Mouse (Mus musculus) liver, embryonic 16.5 days (tissue): Measurements from ENCODE around the gene Ipcef1. TPM values are rescaled to one million over a fixed set of nuclear protein-coding genes. Genes with fewer than 3 reads are reported as not detected.
A peak's percentile ranks its signal among the peaks of the same experiment; 100 is the strongest.

ENCODE experiments used
- ATAC-seq: fragments of 200-750 bp; cut with Nextera tagmentation; 2 replicates; pipeline ENCODE4 v1.8.0; 2017; ENCODE audit warnings: low read depth, mild to moderate bottlenecking, moderate number of reproducible peaks, moderate library complexity
- H3K27ac ChIP-seq: fragments of 300-500 bp; sonication (generic); 2 replicates; pipeline ENCODE4 v1.5.1; 2014; ENCODE audit warnings: mild to moderate bottlenecking, low read length
- H3K27me3 ChIP-seq: fragments of 300-500 bp; sonication (generic); 2 replicates; pipeline ENCODE4 v1.6.1; 2014; ENCODE audit warnings: low read depth, low read length, mixed read lengths; ENCODE audit not compliant: control insufficient read depth, insufficient read depth
- H3K36me3 ChIP-seq: fragments of 300-500 bp; sonication (generic); 2 replicates; pipeline ENCODE4 v1.6.1; 2014; ENCODE audit warnings: mild to moderate bottlenecking; ENCODE audit not compliant: control insufficient read depth, insufficient read depth
- H3K4me1 ChIP-seq: fragments of 300-500 bp; sonication (generic); 2 replicates; pipeline ENCODE4 v1.6.1; 2014; ENCODE audit warnings: low read depth, low read length, mixed read lengths; ENCODE audit not compliant: control insufficient read depth
- H3K4me2 ChIP-seq: fragments of 300-500 bp; sonication (generic); 2 replicates; pipeline ENCODE4 v1.6.1; 2014; ENCODE audit warnings: low read depth, low read length, mixed read lengths
- H3K4me3 ChIP-seq: fragments of 300-500 bp; sonication (generic); 2 replicates; pipeline ENCODE4 v1.5.1; 2014; ENCODE audit warnings: low read depth, mild to moderate bottlenecking, low read length
- H3K9ac ChIP-seq: fragments of 300-500 bp; sonication (generic); 2 replicates; pipeline ENCODE4 v1.6.1; 2014; ENCODE audit warnings: low read depth, low read length
- H3K9me3 ChIP-seq: fragments of 300-500 bp; sonication (generic); replicated peaks from 2 replicates; pipeline ENCODE4 v1.6.1; 2016; ENCODE audit warnings: low read length; ENCODE audit not compliant: control insufficient read depth
- WGBS: fragments of 180-500 bp; shearing (Covaris S2); extraction: QIAGEN DNeasy Blood & Tissue Kit; methylation state at CpG from one replicate; pipeline ENCODE4 v1.1.7; 2014; ENCODE audit not compliant: insufficient replicate concordance; 5-methylcytosine and 5-hydroxymethylcytosine counted together
- polyA plus RNA-seq: library from polyadenylated mRNA; unstranded; fragments of >200 nt; fragmentation: Nextera tagmentation; extraction: Ambion mirVana; gene quantifications from 2 replicates; pipeline ENCODE4 v1.2.1, GENCODE M21; 2015

Ipcef1 gene
- polyA plus RNA-seq, 1 experiment from 2014 or later: 0.97 TPM

DNA sequence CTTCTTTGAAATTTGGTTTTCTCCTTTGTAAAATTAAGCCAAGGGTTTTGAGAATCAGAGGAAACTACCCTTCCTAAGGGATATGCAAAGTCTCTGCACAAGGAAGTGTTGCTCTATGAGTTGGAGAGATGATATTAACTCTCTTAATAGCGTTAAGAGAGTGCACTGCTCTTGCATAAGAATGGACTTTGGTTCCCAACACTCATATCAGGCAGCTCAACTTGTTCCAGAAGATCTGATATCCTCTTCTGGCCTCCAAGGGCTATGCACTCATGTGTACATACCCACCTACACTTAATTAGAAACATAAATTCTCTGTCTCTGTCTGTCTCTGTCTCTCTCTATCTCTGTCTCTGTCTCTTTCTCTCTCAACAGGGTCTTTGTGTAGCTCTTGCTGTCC is 123.4 kb downstream of the Ipcef1 start:
- Histone ChIP-seq H3K36me3 (no peaks in the 10 kb centered on the region), H3K4me3 (no peak overlapping the region), H3K27ac (no peak overlapping the region), H3K4me1 (no peaks in the 10 kb centered on the region), H3K4me2 (no peak overlapping the region), H3K9ac (no peak overlapping the region), H3K27me3 (no peaks in the 10 kb centered on the region), H3K9me3 (no peaks in the 10 kb centered on the region)
- 29% methylated on average over 1 of the region's 1 CpGs for WGBS
- 0 out of 2 replicates have a peak, but pooled peaks have one; percentile 32 for ATAC-seq

DNA sequence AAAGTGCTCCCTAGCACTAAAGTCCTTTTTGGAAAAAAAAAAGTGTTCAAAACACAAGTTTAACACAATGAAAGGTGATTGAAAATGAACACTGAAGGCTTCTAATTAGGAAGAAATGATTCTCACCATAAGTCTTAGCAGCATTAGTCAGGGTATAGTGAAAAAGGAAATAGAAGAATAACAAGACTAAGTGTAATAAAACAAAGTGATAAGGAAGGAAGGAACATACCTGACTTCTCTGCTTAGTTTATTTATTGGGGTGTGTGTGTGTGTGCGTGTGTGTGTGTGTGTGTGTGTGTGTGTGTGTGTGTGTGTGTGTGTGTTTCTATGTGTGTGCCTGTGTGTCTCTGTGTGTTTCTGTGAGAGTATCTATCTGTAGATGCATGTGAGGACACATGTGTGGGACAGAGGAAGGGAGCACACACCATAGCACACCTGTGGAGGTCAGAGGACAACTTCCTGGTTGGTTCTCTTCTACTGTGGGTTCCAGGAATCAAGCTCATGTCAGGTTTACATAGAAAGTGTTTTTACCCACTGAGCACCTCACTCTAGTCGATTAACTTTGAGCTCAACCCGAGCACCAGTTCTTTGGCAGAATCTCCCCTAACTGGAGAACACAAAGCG is 124.6 kb downstream of the Ipcef1 start:
- Histone ChIP-seq H3K4me3 (no peak overlapping the region), H3K4me2 (no peak overlapping the region), H3K9me3 (no peaks in the 10 kb centered on the region), H3K36me3 (no peaks in the 10 kb centered on the region), H3K9ac (no peak overlapping the region), H3K27me3 (no peaks in the 10 kb centered on the region), H3K4me1 (no peaks in the 10 kb centered on the region), H3K27ac (no peak overlapping the region)
- WGBS: 55% methylated on average over 4 of the region's 4 CpGs
- no peak for ATAC-seq

DNA sequence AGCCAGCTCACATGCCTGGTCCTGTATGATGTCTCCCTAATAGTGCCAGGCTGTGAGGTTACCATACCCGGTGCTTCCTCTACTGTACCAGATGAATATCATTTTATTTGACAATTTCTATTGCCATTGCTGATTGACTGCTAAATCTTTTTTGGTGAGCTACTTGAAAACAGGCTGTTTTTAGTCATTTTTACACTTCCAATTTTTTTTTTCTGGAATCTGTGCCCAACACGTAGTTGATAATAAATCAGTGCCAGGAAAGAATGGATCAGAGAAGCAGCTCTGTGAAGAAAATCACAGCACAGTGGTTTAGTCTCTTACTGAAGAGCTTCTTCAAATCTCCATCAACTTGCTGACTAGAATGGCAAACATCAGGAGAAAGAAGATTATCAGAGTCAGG is 125.6 kb downstream of the Ipcef1 start:
- Histone ChIP-seq H3K4me3 (no peak overlapping the region), H3K27ac (no peak overlapping the region), H3K36me3 (no peaks in the 10 kb centered on the region), H3K4me2 (no peak overlapping the region), H3K9ac (no peak overlapping the region), H3K4me1 (no peaks in the 10 kb centered on the region), H3K9me3 (no peaks in the 10 kb centered on the region), H3K27me3 (no peaks in the 10 kb centered on the region)
- ATAC-seq: no peak
- WGBS: 71% methylated on average over 2 of the region's 2 CpGs

DNA sequence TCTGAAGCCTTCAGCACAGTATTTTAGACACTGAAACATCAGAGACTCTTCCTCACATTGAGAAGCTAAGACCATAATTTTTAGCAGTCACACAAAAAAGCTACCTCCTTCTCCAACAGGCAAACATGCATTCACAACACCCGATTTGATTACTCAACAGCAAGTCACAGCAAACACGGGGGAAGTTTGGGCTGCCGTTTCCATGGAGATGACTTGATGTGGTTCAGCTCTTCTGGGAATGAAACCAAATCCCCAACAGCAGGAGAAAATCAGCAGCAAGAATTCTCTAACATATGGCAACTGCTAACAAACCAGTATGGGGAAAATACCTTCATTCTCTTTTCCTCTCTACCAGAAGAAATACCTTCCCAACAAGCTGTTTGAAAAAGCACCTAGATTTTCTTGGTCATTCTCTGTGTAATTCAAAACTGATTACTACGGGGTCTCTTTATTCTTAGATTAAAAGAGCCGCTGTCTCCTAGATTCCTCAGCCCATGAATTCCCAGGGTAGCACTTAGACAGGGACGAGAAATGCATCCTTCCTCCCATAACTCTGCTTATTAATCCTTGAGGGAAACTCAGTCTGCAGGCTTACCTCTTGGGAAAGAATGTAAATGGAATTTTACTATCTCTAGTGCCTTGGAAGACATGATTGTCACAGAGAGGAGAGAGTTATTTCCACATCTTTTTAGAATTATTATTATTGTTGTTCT is 135.6 kb downstream of the Ipcef1 start:
- no peak overlapping the region for H3K27ac ChIP-seq
- H3K36me3 ChIP-seq: no peaks in the 10 kb centered on the region; the same call in 1 of the 2 replicates
- 31% methylated on average over 6 of the region's 6 CpGs for whole genome bisulfite sequencing
- H3K4me1 ChIP-seq: no peaks in the 10 kb centered on the region
- no peak overlapping the region for H3K4me3 ChIP-seq
- no peak for ATAC-seq
- H3K27me3 ChIP-seq: no peaks in the 10 kb centered on the region
- H3K9me3 ChIP-seq: no peaks in the 10 kb centered on the region
- no peak overlapping the region for H3K4me2 ChIP-seq
- H3K9ac ChIP-seq: no peak overlapping the region

- ATAC-seq: no peak
- WGBS: 40% methylated on average over 1 of the region's 1 CpGs
- Histone ChIP-seq H3K27ac (no peak overlapping the region), H3K4me2 (no peak overlapping the region), H3K4me1 (no peaks in the 10 kb centered on the region), H3K36me3 (no peaks in the 10 kb centered on the region; the same call in 1 of the 2 replicates), H3K9me3 (no peaks in the 10 kb centered on the region), H3K4me3 (no peak overlapping the region), H3K27me3 (no peaks in the 10 kb centered on the region), H3K9ac (no peak overlapping the region)
Measured at GRCm38 (mm10) chr10:6915991-6916390, 136.3 kb downstream of the Ipcef1 start.

DNA sequence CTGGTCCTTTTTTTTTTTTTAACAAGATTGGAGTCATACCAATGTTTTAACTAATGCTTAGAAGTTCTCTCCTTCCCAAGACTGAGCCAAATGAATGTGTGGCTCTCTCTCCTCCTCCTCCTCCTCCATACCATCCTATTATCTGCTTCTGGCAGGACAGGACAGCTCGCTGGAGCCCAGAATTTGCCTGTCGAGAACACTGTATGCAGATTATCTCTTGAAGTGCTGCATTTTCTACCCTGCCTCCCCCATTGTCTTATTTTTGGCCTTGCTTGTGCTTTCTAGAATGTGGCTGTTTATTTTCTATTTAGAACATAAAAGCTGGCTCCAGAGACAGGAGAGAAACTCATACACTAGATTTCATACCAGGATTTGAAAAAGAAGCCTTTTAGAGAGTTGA is 142.5 kb downstream of the Ipcef1 start:
- Histone ChIP-seq H3K9ac (no peak overlapping the region), H3K4me1 (no peaks in the 10 kb centered on the region), H3K36me3 (no peaks in the 10 kb centered on the region), H3K27me3 (no peaks in the 10 kb centered on the region), H3K27ac (no peak overlapping the region), H3K4me3 (no peak overlapping the region), H3K4me2 (no peak overlapping the region), H3K9me3 (no peaks in the 10 kb centered on the region)
- WGBS: 48% methylated on average over 2 of the region's 2 CpGs
- no peak for ATAC-seq

DNA sequence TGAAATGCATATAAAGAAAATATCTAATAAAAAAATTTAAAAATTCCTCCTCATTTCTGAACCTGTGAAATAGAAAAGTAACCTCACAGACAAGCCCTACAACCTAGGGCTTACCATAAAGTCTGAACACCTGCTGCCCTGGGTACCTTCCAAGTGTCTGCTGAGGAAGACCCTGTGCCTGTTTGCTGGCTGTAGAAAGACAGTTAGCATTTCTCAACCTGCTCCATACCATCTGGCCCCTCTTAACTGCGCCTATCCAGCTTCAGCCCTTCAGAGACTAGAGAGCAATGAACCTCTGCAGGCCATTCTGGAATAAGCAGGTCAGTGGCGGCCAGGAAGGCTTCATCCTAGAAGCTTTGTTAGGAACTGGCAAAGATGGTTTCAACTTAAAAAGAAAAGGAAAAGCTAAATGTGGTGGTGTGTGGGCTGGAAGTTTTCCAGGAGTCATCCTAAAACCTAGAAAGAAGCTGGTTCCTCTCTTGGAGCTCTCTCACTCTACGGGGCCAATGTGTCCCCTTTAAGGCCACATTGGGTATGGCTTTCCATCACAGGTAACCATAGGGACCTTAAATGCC is 150.4 kb downstream of the Ipcef1 start:
- 54% methylated on average over 3 of the region's 3 CpGs for WGBS
- Histone ChIP-seq H3K4me1 (no peaks in the 10 kb centered on the region), H3K9ac (no peak overlapping the region)

DNA sequence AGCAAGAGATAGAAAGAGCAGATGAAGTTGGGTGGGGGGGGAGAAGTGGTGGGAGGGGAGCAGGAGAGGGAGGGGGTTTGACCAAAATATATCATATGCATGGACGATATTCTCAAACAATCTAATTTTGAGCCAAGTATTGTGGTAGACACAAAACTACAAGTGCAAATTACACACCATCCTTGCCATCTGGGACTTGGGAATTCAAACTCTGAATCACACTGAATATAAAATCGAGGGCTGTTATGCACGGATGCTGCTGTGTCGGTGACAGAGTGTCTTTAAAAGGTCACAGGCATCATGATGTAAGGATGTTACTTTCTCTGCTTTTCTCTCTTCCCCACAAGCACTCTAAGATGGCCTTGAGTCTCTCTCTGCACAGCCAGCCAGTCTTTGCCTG is 152.2 kb downstream of the Ipcef1 start:
- no peaks in the 10 kb centered on the region for H3K9me3 ChIP-seq
- 65% methylated on average over 4 of the region's 4 CpGs for WGBS
- H3K4me2 ChIP-seq: no peak overlapping the region
- H3K4me1 ChIP-seq: no peaks in the 10 kb centered on the region
- H3K27ac ChIP-seq: no peak overlapping the region
- no peaks in the 10 kb centered on the region for H3K36me3 ChIP-seq
- H3K27me3 ChIP-seq: no peaks in the 10 kb centered on the region
- H3K9ac ChIP-seq: no peak overlapping the region
- H3K4me3 ChIP-seq: no peak overlapping the region
- no peak for ATAC-seq

More for the DNA sequence above, 150.4 kb downstream of the Ipcef1 start:
- no peak overlapping the region for H3K4me2 ChIP-seq
- no peak overlapping the region for H3K4me3 ChIP-seq
- H3K27ac ChIP-seq: no peak overlapping the region
- H3K9me3 ChIP-seq: no peaks in the 10 kb centered on the region
- H3K27me3 ChIP-seq: no peaks in the 10 kb centered on the region
- ATAC-seq: no peak
- no peaks in the 10 kb centered on the region for H3K36me3 ChIP-seq

GRCm38 (mm10) chr10:6896659-6897303 is 155.5 kb downstream of the Ipcef1 start:
- no peak overlapping the region for H3K4me3 ChIP-seq
- 51% methylated on average over 3 of the region's 3 CpGs for WGBS
- no peak overlapping the region for H3K27ac ChIP-seq
- H3K9me3 ChIP-seq: no peaks in the 10 kb centered on the region
- no peak for ATAC-seq
- H3K27me3 ChIP-seq: no peaks in the 10 kb centered on the region
- H3K36me3 ChIP-seq: no peaks in the 10 kb centered on the region
- H3K4me1 ChIP-seq: no peaks in the 10 kb centered on the region
- H3K9ac ChIP-seq: no peak overlapping the region
- H3K4me2 ChIP-seq: no peak overlapping the region
